Mouse (Mus musculus): ENCODE data around the gene Plekhg1.

DNA sequence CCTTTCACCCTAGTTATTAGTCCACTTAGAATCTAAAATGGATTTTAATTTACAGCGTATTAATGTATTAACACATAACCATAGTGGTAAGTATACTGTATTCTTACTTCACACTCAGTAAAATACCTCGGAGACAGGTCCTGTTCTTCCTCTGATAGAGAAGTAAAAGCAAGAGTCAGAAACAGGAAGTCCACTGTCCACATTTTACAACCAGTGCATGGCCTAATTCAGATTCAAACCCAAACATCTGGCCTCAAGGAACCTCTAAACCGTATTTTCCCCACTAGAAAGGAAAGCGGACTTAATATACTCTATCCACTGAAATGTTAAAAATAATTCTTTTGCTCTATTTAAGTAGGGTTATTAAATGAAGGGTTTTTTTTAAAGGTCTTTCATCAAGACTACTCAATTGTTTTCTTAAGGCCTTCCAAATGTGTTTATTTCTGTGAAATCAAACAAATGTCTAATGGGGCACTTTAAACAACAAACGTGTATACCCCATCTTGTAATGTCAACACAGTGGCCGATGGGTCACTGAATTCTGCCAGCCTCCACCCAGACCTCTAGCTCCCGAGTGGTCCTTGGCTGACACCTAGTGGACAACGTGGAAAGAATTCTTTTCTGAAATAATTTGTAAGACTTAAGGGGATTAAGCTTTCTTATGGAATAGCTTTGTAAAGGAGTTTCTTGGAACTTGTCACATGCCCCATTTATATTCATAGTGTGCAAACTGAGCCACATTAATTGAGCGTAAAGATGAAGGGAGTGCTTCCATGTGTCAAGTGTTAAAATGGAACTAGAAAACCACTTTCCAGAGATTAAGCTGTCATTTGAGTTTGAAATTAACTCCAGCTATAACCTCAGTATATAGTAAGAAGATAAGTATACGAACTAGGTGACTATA is 203.6 kb downstream of the Plekhg1 start:
- TF ChIP-seq POLR2A (IDR thresholded peaks at IDR 0.05; ENCODE audit: control insufficient read depth, extremely low read depth, insufficient read depth, low read length, poor library complexity) (no peak), CTCF (IDR thresholded peaks at IDR 0.05; ENCODE audit: borderline replicate concordance, control insufficient read depth, extremely low read depth, insufficient read depth, low read length, poor library complexity) (no peak)

All from thymus, adult 2 months (tissue).